ENCODE assay signal across 24 mouse cellular contexts in genomic region chr8:48279360-48279759, GRCm38 (mm10).
A peak's percentile ranks its signal among the peaks of the same experiment; 100 is the strongest.
DNase-seq lines count a peak whose midpoint lies in the region; ATAC-seq and TF ChIP-seq lines count a peak whose summit lies in the region.
"Had no signal": no experiment of that assay in that cellular context is flagged by ENCODE, and none has a peak within 500 bp of the region (broad histone marks: within the 10 kb centered on the region; RNA-seq: fewer than 3 reads in every experiment).

No protein-coding gene starts in this region.

- no peak for DNase-seq in gastrocnemius, adult 2 months
- no peak for DNase-seq in gastrocnemius, postnatal 25 days
- no peak for DNase-seq in kidney, adult 2 months
- no peak for DNase-seq in kidney, postnatal 10 days
- DNase-seq in midbrain, embryonic 10.5 days (ENCODE audit: low spot score), result no peak
- no peak for DNase-seq in cerebellum, adult 8-10 months
- DNase-seq: adrenal gland, postnatal 10 days; B cell, adult 2 months; cerebellum, adult 11-12 months; gastrocnemius, postnatal 14 days; heart, postnatal 10 days; kidney, adult 8-10 months; kidney, postnatal 36 days; liver, embryonic 13.5 days; lung, postnatal 14 days; thymus, postnatal 25 days had no signal

- intact Hi-C loops in gastrocnemius, adult 2 months (cut with DNase I), result no loop called here

- H3K4me1 ChIP-seq in kidney, adult 2 months (ENCODE audit: control insufficient read depth, insufficient read depth, low read length), result no peaks in the 10 kb centered on the region
- peaks cover 19% of the 10 kb centered on the region for H3K4me1 ChIP-seq in midbrain, embryonic 10.5 days
- H3K4me1 ChIP-seq in midbrain, embryonic 16.5 days (ENCODE audit: control insufficient read depth, insufficient read depth, low read length), result 0 out of 2 replicates have a peak, but pooled peaks cover 2% of the 10 kb centered on the region
- peaks cover 2% of the 10 kb centered on the region; the same call in 1 of the 2 replicates for H3K4me1 ChIP-seq in cortical plate, adult 2 months (ENCODE audit: control insufficient read depth, insufficient read depth, low read length)
- H3K4me1 ChIP-seq: hindbrain, embryonic 15.5 days; limb, embryonic 12.5 days; liver, embryonic 13.5 days; neural tube, embryonic 12.5 days had no signal

- no peak overlapping the region for H3K9ac ChIP-seq in midbrain, embryonic 16.5 days (ENCODE audit: low read depth, low read length)
- H3K9ac ChIP-seq: forebrain, embryonic 12.5 days; hindbrain, embryonic 15.5 days; limb, embryonic 12.5 days; liver, embryonic 13.5 days; neural tube, embryonic 12.5 days had no signal

- no peak overlapping the region for H3K4me3 ChIP-seq in gastrocnemius, adult 2 months
- H3K4me3 ChIP-seq in kidney, adult 2 months (ENCODE audit: insufficient read depth, low read depth, low read length), result no peak overlapping the region
- H3K4me3 ChIP-seq in midbrain, embryonic 10.5 days, result no peak overlapping the region
- H3K4me3 ChIP-seq in midbrain, embryonic 16.5 days (ENCODE audit: low read depth, low read length), result no peak overlapping the region
- H3K4me3 ChIP-seq in cortical plate, adult 2 months (ENCODE audit: insufficient read depth, low read length), result no peak overlapping the region
- H3K4me3 ChIP-seq: embryonic facial prominence, embryonic 10.5 days; forebrain, embryonic 12.5 days; heart, embryonic 10.5 days; hindbrain, embryonic 15.5 days; limb, embryonic 12.5 days; liver, embryonic 13.5 days; neural tube, embryonic 12.5 days had no signal

- WGBS in kidney, adult 2 months, result 93% methylated on average over 2 of the region's 2 CpGs
- WGBS in midbrain, embryonic 10.5 days, result 90% methylated on average over 2 of the region's 2 CpGs
- WGBS in midbrain, embryonic 16.5 days, result 91% methylated on average over 2 of the region's 2 CpGs

- H3K9me3 ChIP-seq in midbrain, embryonic 10.5 days (replicated peaks), result peaks cover 25% of the 10 kb centered on the region
- no peaks in the 10 kb centered on the region; the same call in 1 of the 2 replicates for H3K9me3 ChIP-seq in midbrain, embryonic 16.5 days (replicated peaks; ENCODE audit: control insufficient read depth, low read length, poor library complexity, severe bottlenecking)
- H3K9me3 ChIP-seq: heart, embryonic 10.5 days; hindbrain, embryonic 15.5 days; limb, embryonic 12.5 days had no signal

- no peak overlapping the region for H3K4me2 ChIP-seq in midbrain, embryonic 16.5 days (ENCODE audit: low read length)
- H3K4me2 ChIP-seq: forebrain, embryonic 12.5 days; hindbrain, embryonic 15.5 days; limb, embryonic 12.5 days; liver, embryonic 13.5 days; neural tube, embryonic 12.5 days had no signal

- no peaks in the 10 kb centered on the region for H3K36me3 ChIP-seq in kidney, adult 2 months (ENCODE audit: control insufficient read depth, insufficient read depth, low read length)
- H3K36me3 ChIP-seq in midbrain, embryonic 10.5 days, result peaks cover 70% of the 10 kb centered on the region
- H3K36me3 ChIP-seq in midbrain, embryonic 16.5 days (ENCODE audit: control insufficient read depth, insufficient read depth, low read length), result peaks cover 14% of the 10 kb centered on the region

- no peaks in the 10 kb centered on the region for H3K27me3 ChIP-seq in kidney, adult 2 months (replicated peaks; ENCODE audit: control insufficient read depth, insufficient read depth, low read length)
- H3K27me3 ChIP-seq in midbrain, embryonic 10.5 days (ENCODE audit: low read depth, poor library complexity, severe bottlenecking), result peaks cover 21% of the 10 kb centered on the region; the same call in 1 of the 2 replicates
- H3K27me3 ChIP-seq in midbrain, embryonic 16.5 days (ENCODE audit: control insufficient read depth, insufficient read depth, low read depth, low read length), result no peaks in the 10 kb centered on the region; the same call in 1 of the 2 replicates
- H3K27me3 ChIP-seq: forebrain, embryonic 12.5 days; hindbrain, embryonic 15.5 days; limb, embryonic 12.5 days; liver, embryonic 13.5 days; neural tube, embryonic 12.5 days had no signal

- no peak for TF ChIP-seq POLR2A in kidney, adult 2 months (IDR thresholded peaks at IDR 0.05; ENCODE audit: low read depth, low read length)
- TF ChIP-seq POLR2A in cortical plate, adult 2 months (IDR thresholded peaks at IDR 0.05; ENCODE audit: extremely low read depth, insufficient read depth, low read length), result no peak

- no peak overlapping the region for H3K27ac ChIP-seq in gastrocnemius, adult 2 months
- no peak overlapping the region for H3K27ac ChIP-seq in kidney, adult 2 months (ENCODE audit: insufficient read depth, low read depth, low read length)
- H3K27ac ChIP-seq in midbrain, embryonic 10.5 days (replicated peaks), result peak overlapping the region; percentile 78
- H3K27ac ChIP-seq in midbrain, embryonic 16.5 days (ENCODE audit: low read length), result no peak overlapping the region
- H3K27ac ChIP-seq in cortical plate, adult 2 months (ENCODE audit: insufficient read depth, low read length), result no peak overlapping the region
- H3K27ac ChIP-seq: embryonic facial prominence, embryonic 10.5 days; heart, embryonic 10.5 days; hindbrain, embryonic 15.5 days; limb, embryonic 12.5 days; liver, embryonic 13.5 days; neural tube, embryonic 12.5 days had no signal

- TF ChIP-seq CTCF in gastrocnemius, adult 2 months (IDR thresholded peaks at IDR 0.05), result peak; percentile 40
- 0 out of 2 replicates have a peak, but pooled peaks have one; percentile 12 for TF ChIP-seq CTCF in kidney, adult 2 months (conservative IDR thresholded peaks at IDR 0.05; ENCODE audit: insufficient read depth, insufficient read length, low read depth, low read length)
- TF ChIP-seq CTCF in cortical plate, adult 2 months (IDR thresholded peaks at IDR 0.05; ENCODE audit: extremely low read depth, insufficient read depth, low read length), result peak; percentile 35; the same call in 1 of the 2 replicates

- no peak for ATAC-seq in midbrain, embryonic 16.5 days
